Mouse (Mus musculus): ENCODE data around the gene Tnp1.

- TF ChIP-seq CTCF (IDR thresholded peaks at IDR 0.05; ENCODE audit: control insufficient read depth, insufficient read depth, insufficient replicate concordance, low read depth, low read length): no peak
- no peak for TF ChIP-seq POLR2A (IDR thresholded peaks at IDR 0.05; ENCODE audit: control insufficient read depth, low read depth, low read length)
These were observed 44.6 kb upstream of the Tnp1 start for GRCm38 (mm10) chr1:73060271-73060670.

Data from testis, adult 2 months (tissue).